Mouse (Mus musculus): ENCODE data around the gene Sh3bp5. TPM values are rescaled to one million over a fixed set of nuclear protein-coding genes. Genes with fewer than 3 reads are reported as not detected.

The Sh3bp5 gene
- polyA plus RNA-seq, 1 experiment: 10.7 TPM

- Histone ChIP-seq H3K27me3 (ENCODE audit: control insufficient read depth, insufficient read depth, low read length) (no peaks in the 10 kb centered on the region), H3K27ac (ENCODE audit: control insufficient read depth, insufficient read depth, low read length) (no peak overlapping the region), H3K4me1 (replicated peaks; ENCODE audit: control insufficient read depth, insufficient read depth, low read length) (no peaks in the 10 kb centered on the region), H3K4me3 (ENCODE audit: control insufficient read depth, insufficient read depth, low read length) (no peak overlapping the region), H3K36me3 (ENCODE audit: control insufficient read depth, insufficient read depth, low read length) (no peaks in the 10 kb centered on the region)
- no peak for DNase-seq
- TF ChIP-seq POLR2A (IDR thresholded peaks at IDR 0.05; ENCODE audit: control insufficient read depth, extremely low read depth, insufficient read depth, low read length, poor library complexity) (no peak), CTCF (IDR thresholded peaks at IDR 0.05; ENCODE audit: borderline replicate concordance, control insufficient read depth, extremely low read depth, insufficient read depth, low read length, poor library complexity) (no peak)
- 83% methylated on average over 6 of the region's 6 CpGs for WGBS
These were observed 7.7 kb upstream of the Sh3bp5 start for GRCm38 (mm10) chr14:31443616-31444015.

- TF ChIP-seq CTCF (IDR thresholded peaks at IDR 0.05; ENCODE audit: borderline replicate concordance, control insufficient read depth, extremely low read depth, insufficient read depth, low read length, poor library complexity) (no peak), POLR2A (IDR thresholded peaks at IDR 0.05; ENCODE audit: control insufficient read depth, extremely low read depth, insufficient read depth, low read length, poor library complexity) (no peak)
- Histone ChIP-seq H3K27me3 (ENCODE audit: control insufficient read depth, insufficient read depth, low read length) (no peaks in the 10 kb centered on the region), H3K4me1 (replicated peaks; ENCODE audit: control insufficient read depth, insufficient read depth, low read length) (peaks cover 4% of the 10 kb centered on the region), H3K4me3 (ENCODE audit: control insufficient read depth, insufficient read depth, low read length) (no peak overlapping the region), H3K36me3 (ENCODE audit: control insufficient read depth, insufficient read depth, low read length) (no peaks in the 10 kb centered on the region), H3K27ac (ENCODE audit: control insufficient read depth, insufficient read depth, low read length) (no peak overlapping the region)
- 45% methylated on average over 6 of the region's 6 CpGs for WGBS
- DNase-seq: peak; percentile 35
These were observed 4.8 kb upstream of the Sh3bp5 start for GRCm38 (mm10) chr14:31440725-31441124.

DNA sequence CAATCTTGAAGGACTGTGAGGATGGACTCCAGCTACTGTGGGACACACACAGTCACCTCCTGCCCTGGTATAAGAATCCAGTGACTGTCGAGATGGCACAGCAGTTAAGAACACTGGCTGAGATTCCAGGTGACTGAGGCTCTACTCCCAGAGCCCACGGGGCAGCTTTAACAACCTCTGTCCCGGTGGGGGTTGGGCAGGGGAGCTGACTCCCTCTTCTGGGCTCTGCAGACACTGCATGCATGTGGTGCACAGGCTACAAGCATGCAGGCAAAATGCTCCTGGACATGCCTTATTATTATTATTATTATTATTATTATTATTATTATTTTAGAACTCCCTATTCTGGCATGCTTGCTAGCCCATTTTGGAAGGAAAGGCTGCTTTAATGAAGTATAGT is 4.4 kb upstream of the Sh3bp5 start:
- H3K4me1 ChIP-seq (replicated peaks; ENCODE audit: control insufficient read depth, insufficient read depth, low read length): peaks cover 8% of the 10 kb centered on the region
- H3K4me3 ChIP-seq (ENCODE audit: control insufficient read depth, insufficient read depth, low read length): no peak overlapping the region
- TF ChIP-seq CTCF (IDR thresholded peaks at IDR 0.05; ENCODE audit: borderline replicate concordance, control insufficient read depth, extremely low read depth, insufficient read depth, low read length, poor library complexity): no peak
- TF ChIP-seq POLR2A (IDR thresholded peaks at IDR 0.05; ENCODE audit: control insufficient read depth, extremely low read depth, insufficient read depth, low read length, poor library complexity): no peak
- WGBS: 86% methylated on average over 3 of the region's 3 CpGs
- H3K27me3 ChIP-seq (ENCODE audit: control insufficient read depth, insufficient read depth, low read length): no peaks in the 10 kb centered on the region
- no peak overlapping the region for H3K27ac ChIP-seq (ENCODE audit: control insufficient read depth, insufficient read depth, low read length)
- DNase-seq: no peak
- H3K36me3 ChIP-seq (ENCODE audit: control insufficient read depth, insufficient read depth, low read length): no peaks in the 10 kb centered on the region

GRCm38 (mm10) chr14:31439279-31439678 is 3.4 kb upstream of the Sh3bp5 start:
- Histone ChIP-seq H3K4me3 (ENCODE audit: control insufficient read depth, insufficient read depth, low read length) (no peak overlapping the region), H3K36me3 (ENCODE audit: control insufficient read depth, insufficient read depth, low read length) (no peaks in the 10 kb centered on the region), H3K27me3 (ENCODE audit: control insufficient read depth, insufficient read depth, low read length) (no peaks in the 10 kb centered on the region), H3K4me1 (replicated peaks; ENCODE audit: control insufficient read depth, insufficient read depth, low read length) (peaks cover 11% of the 10 kb centered on the region), H3K27ac (ENCODE audit: control insufficient read depth, insufficient read depth, low read length) (no peak overlapping the region)
- DNase-seq: no peak
- WGBS: 90% methylated on average over 11 of the region's 11 CpGs
- no peak for TF ChIP-seq POLR2A (IDR thresholded peaks at IDR 0.05; ENCODE audit: control insufficient read depth, extremely low read depth, insufficient read depth, low read length, poor library complexity)
- TF ChIP-seq CTCF (IDR thresholded peaks at IDR 0.05; ENCODE audit: borderline replicate concordance, control insufficient read depth, extremely low read depth, insufficient read depth, low read length, poor library complexity): no peak

GRCm38 (mm10) chr14:31437826-31438529 is 2.1 kb upstream of the Sh3bp5 start:
- no peaks in the 10 kb centered on the region for H3K36me3 ChIP-seq (ENCODE audit: control insufficient read depth, insufficient read depth, low read length)
- DNase-seq: no peak
- H3K27ac ChIP-seq (ENCODE audit: control insufficient read depth, insufficient read depth, low read length): no peak overlapping the region
- 79% methylated on average over 8 of the region's 8 CpGs for WGBS
- H3K27me3 ChIP-seq (ENCODE audit: control insufficient read depth, insufficient read depth, low read length): no peaks in the 10 kb centered on the region
- TF ChIP-seq POLR2A (IDR thresholded peaks at IDR 0.05; ENCODE audit: control insufficient read depth, extremely low read depth, insufficient read depth, low read length, poor library complexity) (no peak), CTCF (IDR thresholded peaks at IDR 0.05; ENCODE audit: borderline replicate concordance, control insufficient read depth, extremely low read depth, insufficient read depth, low read length, poor library complexity) (no peak)
- peaks cover 16% of the 10 kb centered on the region for H3K4me1 ChIP-seq (replicated peaks; ENCODE audit: control insufficient read depth, insufficient read depth, low read length)
- no peak overlapping the region for H3K4me3 ChIP-seq (ENCODE audit: control insufficient read depth, insufficient read depth, low read length)

DNA sequence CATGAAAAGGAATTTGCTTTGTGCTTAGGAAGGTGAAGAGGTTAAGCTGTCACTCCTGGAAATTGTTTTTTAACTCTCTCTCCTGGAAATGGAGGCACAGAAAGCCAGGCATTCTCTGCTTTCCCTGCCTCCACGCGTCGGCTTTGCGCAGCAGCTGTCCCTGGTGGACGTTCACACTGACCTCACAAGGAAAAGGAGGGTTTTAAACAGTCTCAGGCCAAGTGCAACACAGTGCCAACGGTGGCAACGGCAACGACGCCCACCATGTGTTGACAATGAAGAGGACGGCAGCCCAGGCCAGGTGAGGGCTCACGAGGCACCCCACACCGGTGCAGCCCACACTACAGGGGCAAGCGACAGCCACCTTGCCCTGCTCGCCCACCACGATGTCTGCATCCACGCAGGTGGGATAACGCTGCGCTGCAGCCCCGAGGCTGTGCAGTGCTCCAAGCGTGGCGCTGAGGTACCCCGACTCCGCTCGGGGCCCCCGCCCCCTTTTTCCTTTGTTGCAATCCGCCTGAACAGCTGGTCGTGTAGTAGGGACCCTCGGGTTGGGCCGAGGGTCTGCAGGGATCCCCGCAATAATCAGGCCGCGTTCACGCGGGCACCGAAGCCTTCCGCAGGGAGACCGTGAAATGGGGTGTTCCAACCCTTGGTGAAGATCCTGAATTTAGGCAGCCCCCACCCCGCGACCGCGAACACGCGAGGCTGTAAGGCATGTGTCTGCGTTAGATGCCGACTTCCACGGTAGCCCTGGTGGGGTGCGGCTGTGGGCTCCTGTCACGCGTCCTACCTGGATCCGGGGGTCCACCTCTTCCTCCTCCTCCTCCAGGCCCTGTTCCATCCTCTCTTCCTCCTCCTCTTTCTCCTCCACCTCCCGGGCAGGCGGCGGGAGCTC is 611 bp downstream of the Sh3bp5 start:
- 4% methylated on average over 53 of the region's 53 CpGs for WGBS
- H3K4me1 ChIP-seq (replicated peaks; ENCODE audit: control insufficient read depth, insufficient read depth, low read length): peaks cover 30% of the 10 kb centered on the region
- H3K36me3 ChIP-seq (ENCODE audit: control insufficient read depth, insufficient read depth, low read length): no peaks in the 10 kb centered on the region
- H3K4me3 ChIP-seq (ENCODE audit: control insufficient read depth, insufficient read depth, low read length): peak overlapping the region; percentile 82
- H3K27ac ChIP-seq (ENCODE audit: control insufficient read depth, insufficient read depth, low read length): no peak overlapping the region
- no peaks in the 10 kb centered on the region for H3K27me3 ChIP-seq (ENCODE audit: control insufficient read depth, insufficient read depth, low read length)
- TF ChIP-seq CTCF (IDR thresholded peaks at IDR 0.05; ENCODE audit: borderline replicate concordance, control insufficient read depth, extremely low read depth, insufficient read depth, low read length, poor library complexity) (no peak), POLR2A (IDR thresholded peaks at IDR 0.05; ENCODE audit: control insufficient read depth, extremely low read depth, insufficient read depth, low read length, poor library complexity) (no peak)
- peak; percentile 41 for DNase-seq

Data from thymus, adult 2 months (tissue).